Mouse (Mus musculus) stomach, postnatal 0 days (tissue): ENCODE measurements around the gene Ube2d1. TPM values are rescaled to one million over a fixed set of nuclear protein-coding genes. Genes with fewer than 3 reads are reported as not detected.

ENCODE experiments used
- ATAC-seq: fragments of 200-750 bp; cut with Nextera tagmentation; 2 replicates; pipeline ENCODE4 v1.8.0; 2017; ENCODE audit not compliant: low FRiP score, low TSS enrichment
- DNase-seq: peaks from one replicate; pipeline ENCODE4 v3.0.0-alpha.2; 2016; ENCODE audit warnings: low spot score
- H3K27ac ChIP-seq: fragments of 300-500 bp; sonication (generic); replicated peaks from 2 replicates; pipeline ENCODE4 v1.5.1; 2014; ENCODE audit warnings: mild to moderate bottlenecking, control low read depth
- H3K27me3 ChIP-seq: fragments of 300-500 bp; sonication (generic); 2 replicates; pipeline ENCODE4 v1.6.1; 2014; ENCODE audit warnings: low read length; ENCODE audit not compliant: control insufficient read depth, insufficient read depth
- H3K36me3 ChIP-seq: fragments of 300-500 bp; sonication (generic); 2 replicates; pipeline ENCODE4 v1.6.1; 2014; ENCODE audit warnings: low read length, mixed read lengths; ENCODE audit not compliant: control insufficient read depth, insufficient read depth
- H3K4me1 ChIP-seq: fragments of 300-500 bp; sonication (generic); replicated peaks from 2 replicates; pipeline ENCODE4 v1.6.1; 2014; ENCODE audit warnings: antibody characterized with exemption; ENCODE audit not compliant: control insufficient read depth, insufficient read depth
- H3K4me2 ChIP-seq: fragments of 300-500 bp; sonication (generic); replicated peaks from 2 replicates; pipeline ENCODE4 v1.6.1; 2014; ENCODE audit warnings: low read depth, mild to moderate bottlenecking, control low read depth, moderate library complexity
- H3K4me3 ChIP-seq: fragments of 300-500 bp; sonication (generic); 2 replicates; pipeline ENCODE4 v1.5.1; 2014; ENCODE audit warnings: low read depth, low read length, control low read depth
- H3K9ac ChIP-seq: fragments of 300-500 bp; sonication (generic); 2 replicates; pipeline ENCODE4 v1.6.1; 2014; ENCODE audit warnings: mild to moderate bottlenecking, low read length, control low read depth, mixed read lengths
- H3K9me3 ChIP-seq: fragments of 300-500 bp; sonication (generic); 2 replicates; pipeline ENCODE4 v1.6.1; 2016; ENCODE audit warnings: low read length; ENCODE audit not compliant: control insufficient read depth
- CTCF ChIP-seq: IDR thresholded peaks from 2 replicates; pipeline ENCODE4 v1.5.1; 2016; ENCODE audit warnings: antibody characterized with exemption, low read depth, mild to moderate bottlenecking, moderate library complexity
- EP300 ChIP-seq: optimal IDR thresholded peaks from 2 replicates; pipeline ENCODE3; 2016; ENCODE audit warnings: antibody characterized with exemption
- WGBS: fragments of 180-500 bp; shearing (Covaris S2); extraction: QIAGEN DNeasy Blood & Tissue Kit; methylation state at CpG from one replicate; pipeline ENCODE4 v1.1.7; 2014; 5-methylcytosine and 5-hydroxymethylcytosine counted together
- polyA plus RNA-seq: library from polyadenylated mRNA; unstranded; fragments of >200 nt; fragmentation: Nextera tagmentation; extraction: Ambion mirVana; gene quantifications from 2 replicates; pipeline ENCODE4 v1.2.1, GENCODE M21; 2015

The Ube2d1 gene
- polyA plus RNA-seq, 1 experiment from 2014 or later, result 25.6 TPM

GRCm38 (mm10) chr10:71265067-71265466 is 20.0 kb downstream of the Ube2d1 start:
- TF ChIP-seq EP300 (no peak), CTCF (no peak)
- no peaks in the 10 kb centered on the region for H3K9me3 ChIP-seq
- H3K27ac ChIP-seq, result no peak overlapping the region
- H3K4me2 ChIP-seq, result no peak overlapping the region
- no peaks in the 10 kb centered on the region for H3K27me3 ChIP-seq
- no peak overlapping the region for H3K4me3 ChIP-seq
- no peaks in the 10 kb centered on the region for H3K4me1 ChIP-seq
- 83% methylated on average over 4 of the region's 4 CpGs for WGBS
- no peaks in the 10 kb centered on the region for H3K36me3 ChIP-seq
- DNase-seq (no peak), ATAC-seq (no peak)
- H3K9ac ChIP-seq, result no peak overlapping the region

- DNase-seq (peak; percentile 27), ATAC-seq (peak; percentile 97)
- H3K4me1 ChIP-seq, result no peaks in the 10 kb centered on the region
- 67% methylated on average over 8 of the region's 8 CpGs for WGBS
- TF ChIP-seq EP300, result no peak
- no peak for TF ChIP-seq CTCF
- no peaks in the 10 kb centered on the region for H3K27me3 ChIP-seq
- H3K9me3 ChIP-seq, result no peaks in the 10 kb centered on the region
- H3K4me3 ChIP-seq, result no peak overlapping the region
- no peak overlapping the region for H3K4me2 ChIP-seq
- H3K36me3 ChIP-seq, result no peaks in the 10 kb centered on the region
- H3K27ac ChIP-seq, result peak overlapping the region; percentile 61
- H3K9ac ChIP-seq, result no peak overlapping the region
Measured at GRCm38 (mm10) chr10:71261637-71262036, 23.4 kb downstream of the Ube2d1 start.

- Histone ChIP-seq H3K9ac (no peak overlapping the region), H3K4me3 (no peak overlapping the region), H3K36me3 (no peaks in the 10 kb centered on the region), H3K27ac (no peak overlapping the region), H3K9me3 (no peaks in the 10 kb centered on the region), H3K27me3 (no peaks in the 10 kb centered on the region), H3K4me2 (no peak overlapping the region), H3K4me1 (no peaks in the 10 kb centered on the region)
- ATAC-seq (no peak), DNase-seq (no peak)
- TF ChIP-seq EP300, result no peak
- TF ChIP-seq CTCF, result no peak
- WGBS, result 94% methylated on average over 5 of the region's 5 CpGs
Measured at GRCm38 (mm10) chr10:71258943-71259342, 26.1 kb downstream of the Ube2d1 start.

- DNase-seq, result no peak
- ATAC-seq, result no peak
Measured at GRCm38 (mm10) chr10:71258516-71258915, 26.5 kb downstream of the Ube2d1 start.

GRCm38 (mm10) chr10:71253147-71253546 is 31.9 kb downstream of the Ube2d1 start:
- DNase-seq, result no peak
- Histone ChIP-seq H3K4me2 (no peak overlapping the region), H3K4me3 (no peak overlapping the region), H3K4me1 (no peaks in the 10 kb centered on the region), H3K27me3 (no peaks in the 10 kb centered on the region), H3K9me3 (no peaks in the 10 kb centered on the region), H3K36me3 (no peaks in the 10 kb centered on the region), H3K9ac (no peak overlapping the region), H3K27ac (no peak overlapping the region)
- WGBS, result 66% methylated on average over 4 of the region's 4 CpGs
- TF ChIP-seq EP300 (no peak), CTCF (no peak)
- no peak for ATAC-seq

More at GRCm38 (mm10) chr10:71258516-71258915, 26.5 kb downstream of the Ube2d1 start:
- Histone ChIP-seq H3K36me3 (no peaks in the 10 kb centered on the region), H3K4me1 (no peaks in the 10 kb centered on the region), H3K27ac (no peak overlapping the region), H3K4me2 (no peak overlapping the region), H3K27me3 (no peaks in the 10 kb centered on the region), H3K4me3 (no peak overlapping the region), H3K9me3 (no peaks in the 10 kb centered on the region), H3K9ac (no peak overlapping the region)
- 87% methylated on average over 8 of the region's 8 CpGs for WGBS
- no peak for TF ChIP-seq EP300
- TF ChIP-seq CTCF, result no peak

GRCm38 (mm10) chr10:71252421-71252820 is 32.6 kb downstream of the Ube2d1 start:
- H3K4me2 ChIP-seq, result no peak overlapping the region
- H3K27me3 ChIP-seq, result no peaks in the 10 kb centered on the region
- ATAC-seq, result no peak
- TF ChIP-seq CTCF (no peak), EP300 (no peak)
- H3K36me3 ChIP-seq, result no peaks in the 10 kb centered on the region
- DNase-seq, result no peak
- H3K9me3 ChIP-seq, result no peaks in the 10 kb centered on the region
- no peak overlapping the region for H3K27ac ChIP-seq
- WGBS, result 82% methylated on average over 5 of the region's 5 CpGs
- H3K4me1 ChIP-seq, result no peaks in the 10 kb centered on the region
- no peak overlapping the region for H3K9ac ChIP-seq
- H3K4me3 ChIP-seq, result no peak overlapping the region
